Mouse (Mus musculus) midbrain, embryonic 11.5 days (tissue): ENCODE results near the gene 4932429P05Rik. TPM values are rescaled to one million over a fixed set of nuclear protein-coding genes. Genes with fewer than 3 reads are reported as not detected.

Source experiments
- ATAC-seq: fragments of 200-750 bp; cut with Nextera tagmentation; 2 replicates; pipeline ENCODE4 v1.8.0; 2017; ENCODE audit warnings: moderate TSS enrichment, moderate library complexity; ENCODE audit not compliant: low FRiP score
- DNase-seq: peaks from one replicate; pipeline ENCODE4 v3.0.0; 2015; ENCODE audit warnings: low spot score; ENCODE audit errors: missing footprints
- H3K27ac ChIP-seq: fragments of 300-500 bp; sonication (generic); 2 replicates; pipeline ENCODE4 v1.5.1; 2014; ENCODE audit warnings: low read depth, low read length
- H3K27me3 ChIP-seq: fragments of 300-500 bp; sonication (generic); 2 replicates; pipeline ENCODE4 v1.6.1; 2014; ENCODE audit warnings: mild to moderate bottlenecking, low read length, moderate library complexity, mixed read lengths; ENCODE audit not compliant: control insufficient read depth, insufficient read depth
- H3K36me3 ChIP-seq: fragments of 300-500 bp; sonication (generic); 2 replicates; pipeline ENCODE4 v1.6.1; 2014; ENCODE audit warnings: mild to moderate bottlenecking, low read length, moderate library complexity, mixed read lengths; ENCODE audit not compliant: control insufficient read depth, insufficient read depth
- H3K4me1 ChIP-seq: fragments of 300-500 bp; sonication (generic); 2 replicates; pipeline ENCODE4 v1.6.1; 2014; ENCODE audit warnings: low read length; ENCODE audit not compliant: control insufficient read depth, insufficient read depth
- H3K4me2 ChIP-seq: fragments of 300-500 bp; sonication (generic); 2 replicates; pipeline ENCODE4 v1.6.1; 2014; ENCODE audit warnings: mild to moderate bottlenecking, moderate library complexity
- H3K4me3 ChIP-seq: fragments of 300-500 bp; sonication (generic); 2 replicates; pipeline ENCODE4 v1.5.1; 2014; ENCODE audit warnings: low read depth, low read length
- H3K9ac ChIP-seq: fragments of 300-500 bp; sonication (generic); 2 replicates; pipeline ENCODE4 v1.6.1; 2014; ENCODE audit warnings: low read length
- H3K9me3 ChIP-seq: fragments of 300-500 bp; sonication (generic); 2 replicates; pipeline ENCODE4 v1.6.1; 2016; ENCODE audit warnings: low read length; ENCODE audit not compliant: control insufficient read depth
- polyA plus RNA-seq: library from polyadenylated mRNA; unstranded; fragments of >200 nt; fragmentation: Nextera tagmentation; extraction: Ambion mirVana; gene quantifications from 2 replicates; pipeline ENCODE4 v1.2.1, GENCODE M21; 2014

The 4932429P05Rik gene
- polyA plus RNA-seq = not detected in 2 replicates

DNA sequence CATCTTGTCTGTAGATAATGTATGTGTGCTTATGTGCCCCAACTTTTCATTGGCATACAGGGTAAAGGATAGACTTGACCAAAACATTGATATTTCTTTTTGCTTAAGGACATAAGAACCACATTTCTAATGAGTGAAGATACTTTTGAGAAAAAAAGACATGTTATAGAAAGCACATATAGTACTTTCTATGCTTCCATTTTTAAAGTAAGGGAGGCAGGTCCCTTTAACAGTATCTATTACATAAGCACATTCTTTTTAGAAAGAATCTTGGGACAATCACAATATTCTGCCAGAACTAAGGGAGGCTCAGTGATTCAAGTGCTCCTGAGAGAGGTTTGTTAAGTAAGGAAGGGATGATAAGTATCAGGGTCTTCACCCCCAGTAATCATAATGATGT is at the start of gene 4932429P05Rik:
Gene 4932429P05Rik, plus strand, starts transcription at position 301 of the 400 bp plus-strand sequence.
- H3K36me3 ChIP-seq = no peaks in the 10 kb centered on the region
- DNase-seq = no peak
- H3K9me3 ChIP-seq = no peaks in the 10 kb centered on the region
- no peak within 1 kb of the TSS for H3K4me3 ChIP-seq
- no peaks in the 10 kb centered on the region for H3K27me3 ChIP-seq
- no peak within 1 kb of the TSS for H3K27ac ChIP-seq
- no peak for ATAC-seq
- no peak within 1 kb of the TSS for H3K9ac ChIP-seq
- H3K4me1 ChIP-seq = no peaks in the 10 kb centered on the region
- no peak within 1 kb of the TSS for H3K4me2 ChIP-seq

Other genes with a start within 250 kb of the 4932429P05Rik start
- not detected in 2 replicates for gene 4930415L06Rik, start 180.6 kb downstream of the 4932429P05Rik start, polyA plus RNA-seq